Mouse (Mus musculus) cerebellum, adult 2 months (tissue): ENCODE measurements around the gene Kbtbd8.

Source experiments
- CTCF ChIP-seq: fragments of 200-500 bp; IDR thresholded peaks from 2 replicates; pipeline ENCODE4 v1.5.1; 2011; ENCODE audit warnings: low read depth, mild to moderate bottlenecking, control low read depth, low read length, moderate library complexity, borderline replicate concordance; ENCODE audit not compliant: insufficient read depth
- POLR2A ChIP-seq: fragments of 200-500 bp; IDR thresholded peaks from 2 replicates; pipeline ENCODE4 v1.6.1; 2011; ENCODE audit warnings: low read length, control low read depth, borderline replicate concordance; ENCODE audit not compliant: insufficient read depth

DNA sequence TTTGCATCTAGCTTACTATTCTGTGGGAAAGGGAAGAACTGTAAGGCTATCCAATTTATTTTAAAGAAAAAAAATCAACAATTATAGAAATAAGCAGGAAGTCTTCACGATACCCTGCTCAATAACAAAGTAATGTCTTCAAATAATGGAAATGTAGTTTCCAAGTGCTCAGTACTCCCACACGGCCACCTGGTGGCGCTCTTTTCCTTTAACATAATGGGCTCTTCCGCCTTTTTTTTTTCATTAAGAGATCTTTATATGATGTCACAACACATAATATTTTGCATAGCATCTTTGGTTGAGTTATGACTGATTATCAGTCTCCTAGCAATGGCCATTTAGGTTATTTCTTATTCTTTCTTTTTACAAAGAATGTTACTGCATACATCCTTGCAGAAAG, 29.0 kb upstream of the Kbtbd8 start:
- TF ChIP-seq POLR2A, result no peak
- TF ChIP-seq CTCF, result no peak
